12 mouse cellular contexts compared by ENCODE assay signal in the genomic region with DNA sequence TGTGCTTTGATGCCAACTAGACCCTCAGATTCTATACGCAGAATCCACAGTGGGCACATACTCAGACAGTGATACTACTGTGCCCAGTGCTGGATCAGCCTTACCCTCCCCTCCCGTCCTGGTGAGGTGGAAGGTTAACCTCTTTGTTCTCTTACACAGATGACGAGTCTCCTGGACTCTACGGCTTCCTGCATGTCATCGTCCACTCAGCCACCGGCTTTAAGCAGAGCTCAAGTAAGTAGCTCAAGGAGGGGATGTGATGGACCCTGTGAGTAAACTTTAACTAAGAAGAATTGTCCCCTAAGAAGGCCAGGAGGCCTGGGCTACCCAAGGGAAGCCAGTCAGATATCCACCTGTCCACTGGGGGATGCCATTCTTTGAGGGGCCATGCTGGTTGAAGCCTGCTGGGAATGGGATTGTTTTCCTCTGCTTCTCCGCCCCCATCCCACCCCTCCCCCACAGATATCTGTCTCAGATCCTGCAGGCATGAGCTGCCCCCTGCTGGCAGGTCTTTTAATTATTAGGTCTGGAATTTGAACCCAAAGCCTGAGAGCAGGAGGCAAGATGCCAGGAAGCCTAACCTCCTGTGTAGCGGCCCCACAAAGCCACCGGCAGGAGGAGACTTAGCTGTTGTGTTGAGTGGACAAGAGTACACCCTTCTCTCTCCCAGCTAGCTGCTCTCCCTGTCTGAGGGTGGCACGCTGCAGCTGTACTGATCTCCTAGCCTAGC. TPM values are rescaled to one million over a fixed set of nuclear protein-coding genes. Genes with fewer than 3 reads are reported as not detected.
A peak's percentile ranks its signal among the peaks of the same experiment; 100 is the strongest.
DNase-seq lines count a peak whose midpoint lies in the region; ATAC-seq and TF ChIP-seq lines count a peak whose summit lies in the region.
"Had no signal": no experiment of that assay in that cellular context is flagged by ENCODE, and none has a peak within 500 bp of the region (broad histone marks: within the 10 kb centered on the region; RNA-seq: fewer than 3 reads in every experiment).

No protein-coding gene starts in this region.

- H3K27me3 ChIP-seq in forebrain, postnatal 0 days (ENCODE audit: insufficient read depth, low read length) = no peaks in the 10 kb centered on the region
- no peaks in the 10 kb centered on the region for H3K27me3 ChIP-seq in forebrain, embryonic 11.5 days (ENCODE audit: control insufficient read depth, insufficient read depth, low read length)
- H3K27me3 ChIP-seq in lung, embryonic 14.5 days (ENCODE audit: insufficient read depth, low read length) = no peaks in the 10 kb centered on the region
- H3K27me3 ChIP-seq in small intestine, adult 2 months (ENCODE audit: control insufficient read depth, insufficient read depth, low read length) = no peaks in the 10 kb centered on the region

- 82% methylated on average over 10 of the region's 10 CpGs for WGBS in forebrain, postnatal 0 days
- 81% methylated on average over 10 of the region's 10 CpGs for WGBS in forebrain, embryonic 11.5 days
- 83% methylated on average over 10 of the region's 10 CpGs for WGBS in lung, embryonic 14.5 days
- 88% methylated on average over 10 of the region's 10 CpGs for WGBS in small intestine, adult 2 months

- H3K4me1 ChIP-seq in forebrain, postnatal 0 days (ENCODE audit: insufficient read depth) = no peaks in the 10 kb centered on the region
- H3K4me1 ChIP-seq in forebrain, embryonic 11.5 days (replicated peaks; ENCODE audit: control insufficient read depth, insufficient read depth, low read length) = no peaks in the 10 kb centered on the region
- no peaks in the 10 kb centered on the region for H3K4me1 ChIP-seq in lung, embryonic 14.5 days (ENCODE audit: insufficient read depth)
- no peaks in the 10 kb centered on the region for H3K4me1 ChIP-seq in cortical plate, adult 2 months (ENCODE audit: control insufficient read depth, insufficient read depth, low read length)
- no peaks in the 10 kb centered on the region for H3K4me1 ChIP-seq in small intestine, adult 2 months (ENCODE audit: control insufficient read depth, insufficient read depth, insufficient read length, low read length)

- H3K9ac ChIP-seq in forebrain, postnatal 0 days = no peak overlapping the region
- H3K9ac ChIP-seq in forebrain, embryonic 11.5 days (ENCODE audit: low read length) = no peak overlapping the region
- H3K9ac ChIP-seq in lung, embryonic 14.5 days = no peak overlapping the region

- no peaks in the 10 kb centered on the region for H3K9me3 ChIP-seq in forebrain, postnatal 0 days (ENCODE audit: low read length)
- no peaks in the 10 kb centered on the region for H3K9me3 ChIP-seq in forebrain, embryonic 11.5 days (ENCODE audit: control insufficient read depth, low read length)
- H3K9me3 ChIP-seq in lung, embryonic 14.5 days (ENCODE audit: low read depth, low read length) = no peaks in the 10 kb centered on the region

- TF ChIP-seq POLR2A in cortical plate, adult 2 months (IDR thresholded peaks at IDR 0.05; ENCODE audit: extremely low read depth, insufficient read depth, low read length) = no peak
- no peak for TF ChIP-seq POLR2A in small intestine, adult 2 months (IDR thresholded peaks at IDR 0.05; ENCODE audit: low read depth, low read length)

- ATAC-seq in forebrain, postnatal 0 days = no peak; the same call in 1 of the 2 replicates
- ATAC-seq in forebrain, embryonic 11.5 days (replicated peaks; ENCODE audit: low FRiP score) = no peak
- ATAC-seq in lung, embryonic 14.5 days (ENCODE audit: insufficient read depth) = peak; percentile 44; the same call in 1 of the 2 replicates

- no peak overlapping the region for H3K4me3 ChIP-seq in forebrain, postnatal 0 days (ENCODE audit: low read depth, low read length)
- H3K4me3 ChIP-seq in forebrain, embryonic 11.5 days (ENCODE audit: low read depth, low read length) = no peak overlapping the region
- no peak overlapping the region for H3K4me3 ChIP-seq in lung, embryonic 14.5 days (ENCODE audit: low read depth, low read length)
- H3K4me3 ChIP-seq in cortical plate, adult 2 months (ENCODE audit: insufficient read depth, low read length) = no peak overlapping the region
- H3K4me3 ChIP-seq in small intestine, adult 2 months (ENCODE audit: low read depth, low read length) = no peak overlapping the region

- peaks cover 81% of the 10 kb centered on the region for H3K36me3 ChIP-seq in forebrain, postnatal 0 days (ENCODE audit: insufficient read depth)
- peaks cover 2% of the 10 kb centered on the region; the same call in 1 of the 2 replicates for H3K36me3 ChIP-seq in forebrain, embryonic 11.5 days (ENCODE audit: control insufficient read depth, insufficient read depth, low read length)
- H3K36me3 ChIP-seq in lung, embryonic 14.5 days (ENCODE audit: insufficient read depth) = peaks cover 76% of the 10 kb centered on the region
- peaks cover 50% of the 10 kb centered on the region for H3K36me3 ChIP-seq in small intestine, adult 2 months (ENCODE audit: control insufficient read depth, insufficient read depth, low read length)

- no peak overlapping the region for H3K27ac ChIP-seq in forebrain, postnatal 0 days (ENCODE audit: low read depth, low read length)
- H3K27ac ChIP-seq in forebrain, embryonic 11.5 days (ENCODE audit: low read depth, low read length) = no peak overlapping the region
- no peak overlapping the region for H3K27ac ChIP-seq in lung, embryonic 14.5 days (ENCODE audit: low read depth)
- H3K27ac ChIP-seq in cortical plate, adult 2 months (ENCODE audit: insufficient read depth, low read length) = no peak overlapping the region
- no peak overlapping the region for H3K27ac ChIP-seq in small intestine, adult 2 months (ENCODE audit: insufficient read depth, low read depth, low read length)

- TF ChIP-seq CTCF in forebrain, postnatal 0 days (IDR thresholded peaks at IDR 0.05; ENCODE audit: low read depth) = peak; percentile 23
- TF ChIP-seq CTCF in lung, embryonic 14.5 days (IDR thresholded peaks at IDR 0.05; ENCODE audit: low read depth) = peak; percentile 24
- peak; percentile 33; the same call in 1 of the 2 replicates for TF ChIP-seq CTCF in cortical plate, adult 2 months (IDR thresholded peaks at IDR 0.05; ENCODE audit: extremely low read depth, insufficient read depth, low read length)
- TF ChIP-seq CTCF in small intestine, adult 2 months (IDR thresholded peaks at IDR 0.05; ENCODE audit: extremely low read depth, insufficient read length, insufficient replicate concordance, low read depth, low read length) = peak; percentile 39; the same call in 1 of the 2 replicates

- no peak overlapping the region for H3K4me2 ChIP-seq in forebrain, postnatal 0 days (ENCODE audit: low read depth)
- H3K4me2 ChIP-seq in forebrain, embryonic 11.5 days (ENCODE audit: low read depth, low read length, severe bottlenecking) = no peak overlapping the region
- no peak overlapping the region for H3K4me2 ChIP-seq in lung, embryonic 14.5 days

- DNase-seq in forebrain, postnatal 0 days = no peak
- DNase-seq in forebrain, embryonic 11.5 days (ENCODE audit: low spot score) = no peak
- DNase-seq in lung, embryonic 14.5 days = peak; percentile 33
- DNase-seq in lung, postnatal 10 days = no peak
- no peak for DNase-seq in cerebellum, adult 11-12 months
- DNase-seq in left cerebral cortex, adult 9 months (ENCODE audit: low spot score in 2 of 2) = no peak
- DNase-seq: adrenal gland, adult 2 months; cerebellum, adult 9-10 months; gastrocnemius, postnatal 10 days; layer of hippocampus, adult 9-11 months had no signal

RNA-seq across cellular contexts. Expression of a gene that starts 51.5 kb away (rescaled TPM):
- 46.1 and 64.5 TPM in 2 replicates for total RNA-seq in forebrain, postnatal 0 days (2014; rRNA removed)
- polyA plus RNA-seq in forebrain, postnatal 0 days (2015; fragmentation: Nextera tagmentation; extraction: Ambion mirVana) = 16.2 and 21.4 TPM in 2 replicates
- 29.0 and 29.4 TPM in 2 replicates for polyA plus RNA-seq in forebrain, embryonic 11.5 days (2014; fragmentation: Nextera tagmentation; extraction: Ambion mirVana)
- polyA plus RNA-seq in lung, embryonic 14.5 days (2014; fragmentation: Nextera tagmentation; extraction: Ambion mirVana) = 32.6 and 34.6 TPM in 2 replicates
- polyA plus RNA-seq in cortical plate, adult 2 months (2012; rRNA removed) = 23.1 and 23.6 TPM in 2 replicates
- polyA plus RNA-seq in small intestine, adult 2 months (2012; rRNA removed) = 16.2 and 48.2 TPM in 2 replicates
